Mouse (Mus musculus) erythroblast, embryonic 14.5 days (primary cell): ENCODE measurements around the gene Chsy1.

Experiments
- GATA1 ChIP-seq: IDR thresholded peaks from 2 replicates; pipeline ENCODE4 v1.6.1; 2012; ENCODE audit warnings: low read length, inconsistent platforms, mixed read lengths
- TAL1 ChIP-seq: IDR thresholded peaks from 3 replicates; pipeline ENCODE4 v1.6.1; 2012; ENCODE audit warnings: low read length, inconsistent platforms, mixed read lengths

GRCm38 (mm10) chr7:66195881-66196280, 86.6 kb downstream of the Chsy1 start:
- TF ChIP-seq TAL1 (no peak), GATA1 (no peak)
